Mouse (Mus musculus) left cerebral cortex, adult 18-20 months (tissue): Measurements from ENCODE around the gene Arhgap5. TPM values are rescaled to one million over a fixed set of nuclear protein-coding genes. Genes with fewer than 3 reads are reported as not detected.
"Not testable (repeated sequence)": the region's sequence is repeated elsewhere in the genome, so short reads cannot be mapped to it uniquely, and the experiment has no call there.

Source experiments
- DNase-seq, 2 experiments: peaks; one replicate each; pipeline ENCODE4 v3.0.0; 2021 to 2022; ENCODE audit warnings: low spot score in 2 of 2, mixed read lengths in 1 of 2
- total RNA-seq, 2 experiments: library from RNA; stranded (reverse); gene quantifications; 2 replicates each; pipeline ENCODE4 v1.2.3; 2021

Gene Arhgap5
- total RNA-seq, 2 experiments from 2014 or later, result 140 to 149 TPM

DNA sequence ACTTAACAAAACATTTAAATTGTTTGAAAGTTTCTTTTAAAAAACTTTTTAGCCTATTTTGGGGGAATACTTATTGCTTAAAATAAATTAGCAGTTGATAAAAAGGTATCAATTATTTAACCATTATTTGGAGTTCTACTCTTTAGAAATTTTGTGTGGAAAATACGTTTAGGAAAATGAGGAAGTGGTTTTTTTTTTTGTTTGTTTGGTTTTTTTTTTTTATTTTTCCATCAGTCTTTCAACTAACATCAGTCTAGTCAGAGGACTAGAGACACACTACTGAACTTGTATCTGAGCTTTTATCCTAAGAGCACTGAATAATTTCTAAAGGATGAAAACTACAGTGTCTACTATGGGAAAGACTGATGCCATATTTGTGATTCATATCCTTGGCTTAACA lies 21.7 kb downstream of the Arhgap5 start:
- no peak for DNase-seq

DNA sequence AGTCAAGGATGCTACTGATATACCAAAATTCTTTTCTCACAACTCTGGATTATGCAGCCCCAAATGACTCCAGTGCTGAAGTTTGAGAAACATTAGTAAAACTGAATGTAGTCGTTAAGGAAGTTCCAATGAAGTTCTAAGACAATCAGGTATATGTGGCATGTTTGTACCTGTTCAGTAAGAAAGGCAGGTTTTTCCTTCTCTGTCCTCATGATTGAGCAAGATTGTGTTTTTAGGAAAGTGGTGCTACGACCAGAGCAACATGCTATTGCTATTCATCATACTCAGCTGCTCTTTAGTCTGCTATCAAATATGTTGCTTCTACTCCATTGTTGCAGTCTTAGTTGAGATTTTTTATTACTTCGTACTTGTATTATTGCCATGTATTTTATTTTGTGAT lies 26.0 kb downstream of the Arhgap5 start:
- no peak for DNase-seq

DNA sequence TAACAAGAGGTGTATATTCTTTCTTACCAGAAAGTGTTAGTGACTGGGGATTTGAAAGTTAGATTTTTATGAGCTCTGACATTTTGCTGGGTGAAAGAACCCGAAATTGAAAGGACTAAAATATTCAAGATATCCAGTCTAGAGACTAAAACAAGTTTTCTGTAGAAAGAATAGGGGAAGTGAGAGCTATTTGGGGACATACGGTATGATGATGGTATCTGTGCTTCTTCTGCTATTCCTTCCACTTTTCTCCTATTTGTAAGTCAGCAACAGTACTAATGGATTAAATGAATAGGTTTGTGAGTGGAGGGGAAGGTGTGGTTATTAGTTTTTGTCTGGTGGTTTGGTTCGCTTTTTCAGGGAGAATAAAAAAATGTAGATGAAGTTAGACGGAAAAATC lies 37.5 kb downstream of the Arhgap5 start:
- DNase-seq, result no peak

DNA sequence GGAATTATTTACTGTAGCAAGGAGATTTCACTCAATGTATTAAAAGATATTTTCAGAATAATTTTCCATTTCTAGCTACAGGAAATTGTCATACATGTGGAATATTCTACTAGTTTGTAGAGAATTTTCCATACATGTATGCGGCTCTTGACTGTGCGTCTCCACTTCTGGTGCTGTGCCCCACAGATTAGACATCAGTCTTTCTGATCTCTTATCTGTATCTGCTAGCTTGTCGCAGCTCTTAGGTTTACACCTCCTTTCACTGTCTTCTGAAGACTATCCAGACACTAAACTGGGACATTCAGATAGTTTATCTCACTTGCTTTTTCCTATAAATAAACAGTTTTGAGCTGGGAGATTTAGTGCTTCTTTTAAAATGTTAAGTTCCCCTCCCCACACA lies 40.8 kb downstream of the Arhgap5 start:
- DNase-seq, result no peak

DNA sequence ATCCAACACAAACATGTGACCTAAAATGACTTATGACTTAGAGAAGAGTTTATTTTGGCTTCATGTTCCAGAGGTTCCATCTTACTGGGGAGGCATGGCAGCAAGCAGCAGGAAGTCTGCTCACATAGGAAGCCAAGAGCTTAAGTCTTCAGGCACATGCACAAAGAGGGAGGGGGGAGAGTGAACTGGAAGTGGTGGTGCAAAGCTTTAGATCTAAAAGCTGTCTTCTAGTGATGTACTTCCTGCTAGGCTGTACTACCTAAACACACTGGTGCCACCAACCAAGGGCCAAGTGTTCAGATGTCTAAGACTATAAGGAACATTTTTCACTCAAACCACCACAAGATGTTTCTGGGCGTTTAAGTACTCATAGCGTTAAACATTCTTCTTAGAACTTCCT lies 48.3 kb downstream of the Arhgap5 start:
- DNase-seq, result no peak

DNA sequence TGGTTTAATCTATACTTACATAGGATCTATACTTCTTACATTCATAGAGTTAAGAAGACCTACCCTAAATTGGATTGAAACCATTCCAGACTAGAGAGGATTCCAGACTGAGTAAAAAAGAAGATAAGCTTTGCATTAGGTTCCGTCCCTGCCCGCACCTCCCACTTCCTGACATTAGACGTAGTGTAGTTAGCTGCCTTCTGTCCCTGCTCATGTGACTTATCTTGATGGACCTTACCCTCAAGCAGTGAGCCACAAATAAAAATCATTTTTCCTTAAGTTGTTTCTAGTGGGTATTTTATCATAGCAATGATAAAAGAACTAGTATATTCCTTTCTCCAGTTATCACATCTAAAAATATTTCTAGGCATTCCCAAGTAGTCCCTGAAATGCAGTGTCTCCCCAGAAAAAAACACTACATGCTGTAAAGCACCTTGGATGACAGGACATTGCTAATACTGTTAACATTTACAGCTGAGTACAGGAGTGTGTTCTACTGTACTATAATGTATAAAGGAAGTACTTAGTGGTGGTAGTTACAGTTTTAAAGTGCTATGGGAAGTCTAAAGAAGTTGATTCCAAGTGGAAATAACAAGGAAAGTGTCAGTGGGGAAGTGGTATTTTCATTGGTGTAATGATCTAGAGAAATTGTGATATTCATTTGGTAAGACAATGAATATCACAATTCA lies 51.6 kb downstream of the Arhgap5 start:
- DNase-seq, result no peak

DNA sequence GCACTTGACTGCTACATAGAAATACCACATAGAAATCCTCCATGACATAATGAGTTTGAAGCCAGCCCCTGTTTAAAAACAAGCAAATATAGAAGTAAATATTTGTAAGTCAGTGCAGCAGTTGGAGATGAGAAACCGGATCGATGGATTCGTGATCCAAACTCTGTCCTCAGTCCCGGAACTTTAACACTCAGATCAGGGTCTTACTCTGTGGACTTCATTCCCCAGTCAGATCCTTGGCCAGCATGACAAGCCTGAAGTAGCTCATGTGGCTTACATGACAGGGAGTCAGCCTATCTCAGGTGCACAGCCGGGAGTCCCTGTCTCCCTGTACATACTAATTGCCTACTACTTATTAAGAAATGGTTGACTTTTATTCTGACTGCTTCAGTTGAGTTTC lies 61.9 kb downstream of the Arhgap5 start:
- no peak for DNase-seq

DNA sequence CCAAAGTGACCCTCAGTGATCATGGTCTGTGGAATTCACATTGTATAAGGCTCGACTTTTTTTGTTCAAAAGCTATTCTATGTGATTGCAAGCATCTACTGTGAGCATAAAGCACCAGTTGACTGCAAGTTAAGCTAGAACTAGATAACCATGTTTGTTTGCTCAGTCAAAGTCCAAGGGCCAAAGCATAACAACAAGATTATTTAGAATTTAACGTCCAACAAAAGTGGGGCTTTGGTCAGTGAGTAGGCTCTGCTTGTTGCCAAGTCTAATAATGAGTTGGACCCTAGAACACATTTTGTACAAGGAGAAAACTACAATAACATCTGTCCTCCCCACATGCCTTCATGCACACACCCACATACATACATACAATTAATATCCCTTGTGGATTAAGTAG lies 69.6 kb downstream of the Arhgap5 start:
- DNase-seq, result no peak

DNA sequence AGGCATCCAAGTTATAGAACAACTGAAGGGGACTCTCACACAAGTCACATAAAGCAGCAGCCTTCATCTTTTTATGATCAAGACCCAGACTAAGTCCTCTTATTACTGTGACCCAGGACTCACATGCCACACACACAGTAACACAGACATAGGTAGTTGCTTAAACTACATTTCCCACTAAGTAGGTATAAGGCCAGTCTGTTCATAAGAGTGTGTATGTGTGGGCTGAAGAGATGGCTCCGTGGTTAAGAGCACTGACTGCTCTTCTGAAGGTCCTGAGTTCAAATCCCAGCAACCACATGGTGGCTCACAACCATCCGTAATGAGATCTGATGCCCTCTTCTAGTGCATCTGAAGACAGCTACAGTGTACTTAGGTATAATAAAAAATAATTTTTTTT lies 82.7 kb downstream of the Arhgap5 start:
- not testable (repeated sequence) for DNase-seq

DNA sequence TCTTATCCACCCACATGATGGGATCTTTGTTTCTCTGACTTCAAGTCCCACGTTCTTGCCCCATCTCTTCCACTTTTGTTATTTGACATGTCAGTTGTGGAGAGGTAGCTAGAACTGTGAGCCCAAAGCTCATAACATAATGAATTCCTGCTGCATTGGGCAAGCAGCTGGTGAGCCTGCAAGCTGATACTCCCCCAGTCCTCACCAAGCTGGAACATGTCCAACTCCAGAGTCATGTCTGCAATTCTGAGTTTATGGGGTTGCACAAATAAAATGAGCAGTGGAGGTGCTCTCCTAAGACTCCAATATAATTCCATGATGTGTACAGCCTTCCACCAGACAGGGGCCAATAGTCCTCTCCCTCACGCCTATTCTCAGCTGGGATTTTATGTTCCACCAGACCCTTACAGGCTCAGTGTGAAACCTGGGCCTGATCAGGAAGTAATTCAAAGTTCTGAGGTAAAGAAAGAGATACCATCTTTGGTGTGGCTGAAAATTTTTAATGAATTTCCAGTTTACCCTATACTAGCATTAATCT lies 83.8 kb downstream of the Arhgap5 start:
- DNase-seq, result peak; percentile 17 to 36

DNA sequence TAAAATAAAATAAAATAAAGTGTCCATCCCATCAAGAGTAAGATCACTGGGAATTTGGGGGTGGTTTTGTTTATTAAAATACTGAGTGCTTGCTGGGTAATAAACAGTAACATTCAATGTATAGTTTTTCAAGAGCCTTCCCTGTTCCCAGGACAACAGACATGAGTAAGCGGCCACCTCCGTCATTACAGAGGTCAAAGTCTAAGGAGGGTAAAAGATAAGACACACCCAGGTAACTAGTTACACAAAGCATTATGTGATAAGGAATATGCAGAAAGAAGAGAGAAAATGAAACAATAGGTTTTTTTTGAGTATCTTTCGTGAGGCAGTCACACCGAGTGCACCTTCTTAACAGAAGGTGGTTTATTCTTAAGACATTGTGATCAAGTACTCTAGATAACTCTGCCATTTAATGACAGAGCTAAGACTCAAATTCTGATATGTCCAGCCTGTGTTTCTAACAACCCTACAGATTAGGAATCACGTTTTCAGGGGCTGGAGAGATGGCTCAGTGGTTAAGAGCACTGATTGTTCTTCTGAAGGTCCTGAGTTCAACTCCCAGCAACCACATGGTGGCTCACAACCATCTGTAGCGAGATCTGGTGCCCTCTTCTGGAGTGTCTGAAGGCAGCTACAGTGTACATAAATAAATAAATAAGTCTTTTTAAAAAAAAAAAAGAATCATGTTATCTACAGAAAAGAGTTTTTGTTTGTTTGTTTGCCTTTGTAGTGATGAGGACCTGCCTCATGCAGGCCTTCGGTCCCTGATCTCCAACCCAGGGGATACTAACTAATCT lies 91.8 kb downstream of the Arhgap5 start:
- no peak for DNase-seq

DNA sequence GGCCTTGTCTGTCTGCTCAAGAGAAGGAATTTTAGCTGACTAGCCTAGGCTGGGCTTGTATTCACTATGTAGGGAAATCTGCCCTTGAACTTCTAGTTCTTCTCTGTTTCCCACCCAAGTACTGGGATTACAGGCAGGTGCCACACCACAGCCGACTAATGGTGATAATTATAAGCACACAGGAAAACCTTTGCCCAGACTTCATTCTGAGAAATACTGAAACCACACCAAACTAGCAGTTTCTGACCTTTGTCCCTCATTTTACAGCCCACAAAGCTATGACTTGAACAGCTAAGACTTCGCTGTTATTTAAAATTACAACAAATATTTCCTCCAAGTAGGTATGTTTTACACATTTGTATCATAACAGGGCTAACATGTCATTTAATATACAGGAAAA lies 98.7 kb downstream of the Arhgap5 start:
- no peak for DNase-seq

DNA sequence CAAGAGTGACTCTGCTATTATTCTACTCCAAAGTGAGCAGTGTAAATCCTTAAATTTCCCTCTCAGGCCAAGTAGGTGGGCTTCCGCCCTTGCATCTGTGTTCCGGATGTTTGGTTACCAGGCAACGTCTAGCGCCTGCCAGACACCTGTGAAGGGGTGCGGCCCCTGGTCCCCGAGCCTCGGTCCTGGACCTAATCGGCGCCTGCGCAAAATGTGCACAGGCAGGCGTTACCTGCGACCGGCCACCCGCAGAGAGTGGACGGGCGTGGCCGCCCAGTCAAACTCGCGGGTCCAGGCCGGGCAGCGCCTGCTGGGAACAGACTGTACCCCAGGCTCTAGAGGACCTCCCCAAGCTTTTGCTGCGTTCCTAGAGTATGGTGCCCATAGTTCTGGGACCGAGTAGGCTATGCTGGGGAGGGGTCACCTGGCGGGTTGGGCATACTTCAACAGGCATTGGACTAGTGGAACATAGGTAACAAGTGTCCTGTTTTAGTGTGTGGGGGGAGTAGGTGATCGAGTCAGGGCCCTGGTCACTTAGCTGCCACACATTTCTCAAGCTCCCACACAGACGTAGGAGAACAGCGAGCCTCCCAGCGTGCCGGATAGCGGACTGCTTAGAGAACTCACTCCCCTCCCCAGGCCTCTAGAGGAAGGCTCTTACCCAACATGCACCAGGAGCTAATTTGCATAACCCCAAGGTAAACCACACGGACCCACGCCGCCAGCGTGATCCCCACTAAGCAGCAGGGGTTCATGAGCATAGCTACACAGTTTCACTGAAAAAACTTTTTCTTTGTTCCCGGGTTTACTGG lies 99.3 kb downstream of the Arhgap5 start:
- DNase-seq, result peak; percentile 85 to 88

DNA sequence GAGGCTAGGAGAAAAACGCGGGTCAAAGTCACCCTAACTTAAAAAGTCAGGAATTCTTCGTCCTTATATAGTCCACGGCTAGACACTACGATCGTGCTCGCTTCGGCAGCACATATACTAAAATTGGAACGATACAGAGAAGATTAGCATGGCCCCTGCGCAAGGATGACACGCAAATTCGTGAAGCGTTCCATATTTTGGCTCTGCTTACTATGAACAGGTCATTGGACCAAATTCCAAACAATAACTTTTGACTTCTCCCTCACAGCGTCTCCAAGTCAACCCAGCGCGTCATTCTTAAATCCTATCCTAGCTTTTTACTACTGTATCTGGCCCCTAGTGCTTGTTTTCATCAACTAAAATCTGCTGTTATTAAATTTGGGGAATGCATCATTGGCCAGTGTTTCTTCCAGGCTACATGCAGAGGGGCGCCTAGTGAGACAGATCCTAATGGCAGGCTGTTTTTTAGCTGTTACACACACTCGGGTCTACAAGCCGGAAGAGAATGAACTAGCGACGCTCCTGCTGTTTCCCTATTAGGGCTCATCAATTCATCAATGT lies 100.0 kb downstream of the Arhgap5 start:
- peak in 1 of 2 experiments; percentile 64 for DNase-seq

DNA sequence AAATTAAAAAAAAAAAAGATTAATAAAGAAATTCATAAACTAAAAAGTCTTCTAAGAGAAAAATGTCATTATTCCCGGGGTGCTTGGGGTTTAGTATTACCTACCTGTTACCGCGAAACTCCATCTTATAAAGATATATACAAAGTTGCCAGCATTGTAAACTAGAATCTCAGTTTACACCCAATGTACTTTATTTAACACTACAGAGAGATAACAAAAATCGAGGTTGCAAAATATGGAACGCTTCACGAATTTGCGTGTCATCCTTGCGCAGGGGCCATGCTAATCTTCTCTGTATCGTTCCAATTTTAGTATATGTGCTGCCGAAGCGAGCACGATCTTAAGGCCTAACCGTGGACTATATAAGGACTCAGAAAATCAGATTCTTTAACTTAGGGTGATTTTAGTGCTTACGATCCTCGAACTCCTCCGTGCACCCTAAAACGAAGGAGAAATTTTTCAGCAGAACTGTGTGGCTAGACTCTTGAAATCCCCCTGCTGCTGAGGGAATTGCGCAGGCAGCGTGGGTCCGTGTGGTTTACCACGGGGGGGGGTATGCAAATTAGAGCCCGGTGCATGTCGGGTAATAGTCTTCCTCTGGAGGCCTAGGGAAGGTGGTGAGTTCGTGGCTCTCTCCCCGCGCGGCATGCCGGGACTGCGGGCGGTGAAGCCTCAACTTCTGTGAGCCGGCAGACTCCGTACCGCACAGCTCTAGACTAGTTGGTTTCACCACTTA lies 100.7 kb downstream of the Arhgap5 start:
- peak; percentile 96 for DNase-seq

DNA sequence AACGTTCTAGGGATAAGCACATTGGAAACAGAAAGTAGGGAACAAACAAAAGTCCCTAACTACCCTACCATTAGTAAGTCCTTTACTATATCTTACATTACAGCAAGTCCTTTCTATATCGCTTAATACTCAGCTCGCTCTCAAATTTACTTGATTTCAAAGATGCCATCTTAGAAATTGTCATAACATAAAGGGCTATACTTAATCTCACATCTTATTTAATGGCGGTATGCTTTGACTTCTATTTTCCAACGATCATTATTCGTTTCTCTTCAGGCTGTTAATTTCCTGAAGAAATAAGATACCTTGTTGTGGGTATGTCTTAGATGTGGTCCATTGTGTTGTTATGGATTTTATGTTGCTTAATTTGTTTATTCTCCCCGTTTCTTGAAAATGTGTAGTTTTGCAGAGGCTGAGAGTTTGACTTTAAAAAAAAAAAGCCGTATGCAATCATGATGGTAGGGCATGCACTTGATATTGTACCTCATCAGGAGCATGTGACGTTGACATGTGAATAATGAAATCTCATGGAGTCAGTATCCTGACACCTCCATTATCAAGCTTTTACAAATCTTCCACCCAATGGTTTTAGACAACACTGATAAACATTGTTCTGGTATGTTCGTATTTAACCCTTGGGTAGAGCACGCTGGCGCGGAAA lies 101.3 kb downstream of the Arhgap5 start:
- no peak for DNase-seq

DNA sequence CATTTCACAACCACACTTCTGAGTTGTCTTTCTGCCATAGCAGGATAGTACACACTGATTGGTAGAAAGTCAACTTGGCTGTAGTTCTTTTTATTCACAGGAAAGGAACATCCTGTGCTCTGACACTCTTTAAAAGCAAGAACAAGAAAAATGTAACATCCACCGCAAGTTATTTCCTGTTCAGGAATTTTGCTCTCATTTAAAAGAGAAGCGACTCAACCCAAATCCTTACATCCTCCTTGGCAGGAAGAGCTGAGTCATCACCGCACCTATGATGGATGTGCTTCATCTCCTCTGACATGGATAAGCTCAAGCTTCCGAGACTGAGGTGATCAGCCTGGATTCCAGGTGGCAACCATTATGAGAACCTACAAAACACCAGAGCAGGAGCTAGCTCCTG lies 103.6 kb downstream of the Arhgap5 start:
- DNase-seq, result no peak

DNA sequence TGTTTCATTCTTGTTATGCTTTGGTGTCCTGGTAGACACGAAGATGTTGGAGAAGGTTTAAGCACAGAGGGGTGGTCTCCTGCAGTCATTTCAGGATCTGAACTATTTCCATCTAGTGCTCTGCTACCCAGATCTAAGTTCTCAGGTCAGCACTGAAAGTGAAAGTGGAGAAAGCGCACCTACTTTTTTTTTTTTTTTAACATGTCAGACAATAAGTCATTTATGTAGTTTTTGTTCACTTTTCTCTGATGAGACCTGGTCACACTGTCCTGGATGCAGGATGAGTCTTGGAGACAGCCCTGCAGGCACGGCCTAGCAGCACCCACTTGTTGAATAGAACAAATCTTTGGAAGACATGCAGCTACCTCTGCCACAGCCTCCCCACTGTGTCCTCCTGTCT lies 111.9 kb downstream of the Arhgap5 start:
- DNase-seq, result no peak

DNA sequence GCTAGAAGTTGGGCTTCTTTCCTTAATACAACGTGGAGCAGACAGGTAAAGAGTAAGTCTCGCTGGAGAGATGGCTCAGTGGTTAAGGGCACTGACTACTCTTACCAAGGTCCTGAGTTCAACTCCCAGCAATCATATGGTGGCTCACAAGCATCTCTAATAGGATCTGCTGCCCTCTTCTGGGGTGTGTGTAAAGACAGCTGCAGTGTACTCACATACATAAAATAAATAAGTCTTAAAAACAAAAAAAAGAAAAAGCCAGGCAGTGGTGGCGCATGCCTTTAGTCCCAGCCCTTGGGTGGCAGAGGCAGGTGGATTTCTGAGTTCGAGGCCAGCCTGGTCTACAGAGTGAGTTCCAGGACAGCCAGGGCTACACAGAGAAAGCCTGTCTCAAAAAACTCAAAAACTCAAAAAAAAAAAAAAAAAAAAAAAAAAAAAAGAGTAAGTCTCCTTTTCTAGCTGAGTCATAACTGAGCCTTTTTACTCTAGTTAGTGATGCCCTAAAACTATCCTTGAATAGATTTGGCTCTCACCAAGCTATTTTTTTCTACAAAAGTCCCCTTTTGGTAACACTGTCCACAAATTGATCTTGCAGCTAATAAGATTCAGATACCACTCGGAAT lies 114.8 kb downstream of the Arhgap5 start:
- DNase-seq, result no peak

DNA sequence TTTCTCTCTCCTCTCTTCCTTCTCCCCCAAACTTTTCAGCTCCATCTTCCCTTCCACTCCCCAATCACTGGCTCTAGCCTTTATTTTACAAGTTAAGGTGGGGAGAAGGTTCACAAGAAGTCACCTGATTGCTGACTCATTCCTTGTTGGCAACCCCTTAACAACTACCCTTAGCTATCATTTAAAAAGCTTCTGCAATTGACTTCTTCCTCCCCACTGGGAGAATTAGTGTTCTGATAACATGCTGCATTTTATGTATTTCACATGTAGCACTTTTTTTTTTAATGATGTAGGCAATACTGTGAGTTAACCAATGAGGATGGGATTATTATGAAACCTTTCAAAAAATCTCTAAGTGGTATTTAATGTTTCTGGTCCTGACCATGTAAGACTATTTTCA lies 115.9 kb downstream of the Arhgap5 start:
- no peak for DNase-seq
